Mouse (Mus musculus): ENCODE measurements around the gene Ttyh1.

GRCm38 (mm10) chr7:4143506-4143905 is 24.3 kb downstream of the Ttyh1 start:
- no peak for TF ChIP-seq CTCF (IDR thresholded peaks at IDR 0.05; ENCODE audit: low read depth)
- TF ChIP-seq EP300 (IDR thresholded peaks at IDR 0.05; ENCODE audit: low read depth): no peak

Measured in heart, postnatal 0 days (tissue).